Mouse (Mus musculus) midbrain, embryonic 16.5 days (tissue): ENCODE data around the gene Setd3. TPM values are rescaled to one million over a fixed set of nuclear protein-coding genes. Genes with fewer than 3 reads are reported as not detected.
"Not testable (repeated sequence)": the region's sequence is repeated elsewhere in the genome, so short reads cannot be mapped to it uniquely, and the experiment has no call there.

ENCODE experiments used
- ATAC-seq: fragments of 200-750 bp; cut with Nextera tagmentation; 2 replicates; pipeline ENCODE4 v1.8.0; 2017; ENCODE audit warnings: moderate TSS enrichment
- H3K27ac ChIP-seq: fragments of 300-500 bp; sonication (generic); 2 replicates; pipeline ENCODE4 v1.5.1; 2014; ENCODE audit warnings: mild to moderate bottlenecking, low read length, mixed read lengths
- H3K27me3 ChIP-seq: fragments of 300-500 bp; sonication (generic); 2 replicates; pipeline ENCODE4 v1.6.1; 2014; ENCODE audit warnings: low read depth, low read length, mixed read lengths; ENCODE audit not compliant: control insufficient read depth, insufficient read depth
- H3K36me3 ChIP-seq: fragments of 300-500 bp; sonication (generic); 2 replicates; pipeline ENCODE4 v1.6.1; 2014; ENCODE audit warnings: mild to moderate bottlenecking, low read length, moderate library complexity, mixed read lengths; ENCODE audit not compliant: control insufficient read depth, insufficient read depth
- H3K4me1 ChIP-seq: fragments of 300-500 bp; sonication (generic); 2 replicates; pipeline ENCODE4 v1.6.1; 2014; ENCODE audit warnings: mild to moderate bottlenecking, low read length, mixed read lengths; ENCODE audit not compliant: control insufficient read depth, insufficient read depth
- H3K4me2 ChIP-seq: fragments of 300-500 bp; sonication (generic); 2 replicates; pipeline ENCODE4 v1.6.1; 2014; ENCODE audit warnings: mild to moderate bottlenecking, low read length, mixed read lengths
- H3K4me3 ChIP-seq: fragments of 300-500 bp; sonication (generic); 2 replicates; pipeline ENCODE4 v1.5.1; 2014; ENCODE audit warnings: low read depth, mild to moderate bottlenecking, low read length, moderate library complexity, mixed read lengths
- H3K9ac ChIP-seq: fragments of 300-500 bp; sonication (generic); 2 replicates; pipeline ENCODE4 v1.6.1; 2014; ENCODE audit warnings: low read depth, low read length, mixed read lengths
- H3K9me3 ChIP-seq: fragments of 300-500 bp; sonication (generic); replicated peaks from 2 replicates; pipeline ENCODE4 v1.6.1; 2014; ENCODE audit warnings: mild to moderate bottlenecking, low read length, mixed read lengths; ENCODE audit not compliant: control insufficient read depth, poor library complexity, severe bottlenecking
- WGBS: fragments of 180-500 bp; shearing (Covaris S2); extraction: QIAGEN DNeasy Blood & Tissue Kit; methylation state at CpG from one replicate; pipeline ENCODE4 v1.1.7; 2014; 5-methylcytosine and 5-hydroxymethylcytosine counted together
- polyA plus RNA-seq: library from polyadenylated mRNA; unstranded; fragments of >200 nt; fragmentation: Nextera tagmentation; extraction: Ambion mirVana; gene quantifications from 2 replicates; pipeline ENCODE4 v1.2.1, GENCODE M21; 2015

Setd3 gene
- polyA plus RNA-seq, 1 experiment from 2014 or later: 97.2 TPM

GRCm38 (mm10) chr12:108118503-108118901 is 60.6 kb downstream of the Setd3 start:
- H3K27me3 ChIP-seq: no peaks in the 10 kb centered on the region
- H3K4me1 ChIP-seq: peaks cover 10% of the 10 kb centered on the region
- peak overlapping the region; percentile 44 for H3K4me2 ChIP-seq
- 36% methylated on average over 10 of the region's 10 CpGs for WGBS
- H3K4me3 ChIP-seq: no peak overlapping the region
- H3K27ac ChIP-seq: 0 out of 2 replicates have a peak overlapping the region, but pooled peaks have one; percentile 19
- no peak overlapping the region for H3K9ac ChIP-seq
- no peaks in the 10 kb centered on the region for H3K9me3 ChIP-seq
- peak; percentile 32; the same call in 1 of the 2 replicates for ATAC-seq
- H3K36me3 ChIP-seq: 0 out of 2 replicates have a peak, but pooled peaks cover 2% of the 10 kb centered on the region

DNA sequence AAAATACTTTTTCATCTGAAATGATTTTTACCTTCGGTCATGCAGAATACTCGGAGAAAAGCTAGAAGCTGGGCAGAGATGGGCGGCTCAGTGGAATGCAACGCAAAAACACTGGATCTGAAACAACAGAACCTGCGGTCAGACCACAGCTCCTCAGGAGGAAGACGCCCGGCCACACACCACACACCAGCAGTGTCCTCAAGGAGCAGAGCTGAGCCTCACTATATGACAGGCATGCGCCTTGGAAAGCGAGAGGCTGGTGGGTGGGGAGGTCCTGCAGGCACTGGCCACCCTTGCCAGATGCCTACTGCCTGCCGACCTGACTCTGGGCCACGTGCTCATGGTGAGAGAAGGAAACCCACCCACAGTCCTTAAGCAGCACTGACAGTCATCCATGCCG is 67.9 kb downstream of the Setd3 start:
- no peaks in the 10 kb centered on the region for H3K27me3 ChIP-seq
- WGBS: 89% methylated on average over 12 of the region's 12 CpGs
- H3K9ac ChIP-seq: no peak overlapping the region
- H3K4me2 ChIP-seq: no peak overlapping the region
- H3K27ac ChIP-seq: no peak overlapping the region
- H3K4me1 ChIP-seq: no peaks in the 10 kb centered on the region
- no peak overlapping the region for H3K4me3 ChIP-seq
- H3K9me3 ChIP-seq: no peaks in the 10 kb centered on the region
- H3K36me3 ChIP-seq: no peaks in the 10 kb centered on the region
- ATAC-seq: no peak

DNA sequence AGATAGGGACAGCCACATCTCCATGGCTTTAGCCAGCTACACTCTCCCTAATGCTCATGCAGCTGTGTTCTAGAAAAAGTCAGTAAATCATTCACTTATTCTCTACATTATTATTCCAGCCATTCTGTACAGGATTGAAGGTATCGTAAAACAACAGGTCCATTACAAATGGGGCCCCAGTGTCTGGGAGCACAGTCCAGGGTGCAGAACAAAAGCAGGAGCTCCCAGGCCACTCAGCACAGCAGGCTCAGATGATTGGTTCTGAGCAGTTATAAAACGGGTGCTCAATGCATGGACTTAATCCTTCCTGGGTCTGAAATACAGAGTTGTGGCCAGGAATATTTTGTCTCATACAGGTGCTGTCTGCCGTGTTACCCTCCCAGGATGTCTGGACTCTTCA is 68.4 kb downstream of the Setd3 start:
- Histone ChIP-seq H3K36me3 (no peaks in the 10 kb centered on the region), H3K27me3 (no peaks in the 10 kb centered on the region)

GRCm38 (mm10) chr12:108109732-108110131 is 69.4 kb downstream of the Setd3 start:
- Histone ChIP-seq H3K27me3 (no peaks in the 10 kb centered on the region), H3K4me1 (no peaks in the 10 kb centered on the region), H3K27ac (no peak overlapping the region), H3K4me3 (no peak overlapping the region), H3K36me3 (no peaks in the 10 kb centered on the region), H3K9ac (no peak overlapping the region), H3K4me2 (no peak overlapping the region), H3K9me3 (no peaks in the 10 kb centered on the region)
- WGBS: 84% methylated on average over 4 of the region's 4 CpGs
- no peak for ATAC-seq

More for the DNA sequence above, 68.4 kb downstream of the Setd3 start:
- Histone ChIP-seq H3K9me3 (no peaks in the 10 kb centered on the region), H3K4me1 (no peaks in the 10 kb centered on the region), H3K4me2 (no peak overlapping the region), H3K9ac (no peak overlapping the region), H3K27ac (no peak overlapping the region), H3K4me3 (no peak overlapping the region)
- ATAC-seq: no peak
- WGBS: 66% methylated on average over 3 of the region's 3 CpGs

GRCm38 (mm10) chr12:108108591-108108990 is 70.5 kb downstream of the Setd3 start:
- H3K4me1 ChIP-seq, H3K27me3 ChIP-seq, H3K36me3 ChIP-seq, H3K9ac ChIP-seq, H3K4me3 ChIP-seq, ATAC-seq, H3K4me2 ChIP-seq, H3K27ac ChIP-seq, H3K9me3 ChIP-seq: not testable (repeated sequence)
- WGBS: 80% methylated on average over 7 of the region's 7 CpGs

DNA sequence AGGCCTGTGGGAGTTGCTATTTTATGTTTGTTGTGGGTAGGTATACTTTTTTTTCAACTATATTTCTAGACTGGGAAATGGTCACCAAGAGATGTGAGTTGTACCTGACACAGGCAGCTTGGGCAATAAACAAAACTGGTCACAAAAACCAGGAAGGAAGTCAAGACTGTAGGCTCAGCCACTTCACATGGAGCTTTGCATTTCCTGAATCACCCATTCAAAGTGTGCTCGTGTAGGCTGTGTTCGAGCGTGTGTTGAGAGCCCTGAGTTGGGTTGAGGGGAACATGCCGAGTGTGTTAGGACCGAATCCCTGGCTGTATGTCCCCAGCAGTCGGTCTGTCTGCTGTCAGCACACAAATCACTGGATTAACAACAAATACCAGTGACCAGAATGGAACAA is 75.8 kb downstream of the Setd3 start:
- no peak overlapping the region for H3K27ac ChIP-seq
- ATAC-seq: no peak
- no peaks in the 10 kb centered on the region for H3K36me3 ChIP-seq
- H3K4me1 ChIP-seq: peaks cover 1% of the 10 kb centered on the region; the same call in 1 of the 2 replicates
- WGBS: 83% methylated on average over 6 of the region's 6 CpGs
- no peaks in the 10 kb centered on the region for H3K27me3 ChIP-seq
- H3K9ac ChIP-seq: no peak overlapping the region
- no peaks in the 10 kb centered on the region for H3K9me3 ChIP-seq
- no peak overlapping the region for H3K4me3 ChIP-seq
- H3K4me2 ChIP-seq: no peak overlapping the region

DNA sequence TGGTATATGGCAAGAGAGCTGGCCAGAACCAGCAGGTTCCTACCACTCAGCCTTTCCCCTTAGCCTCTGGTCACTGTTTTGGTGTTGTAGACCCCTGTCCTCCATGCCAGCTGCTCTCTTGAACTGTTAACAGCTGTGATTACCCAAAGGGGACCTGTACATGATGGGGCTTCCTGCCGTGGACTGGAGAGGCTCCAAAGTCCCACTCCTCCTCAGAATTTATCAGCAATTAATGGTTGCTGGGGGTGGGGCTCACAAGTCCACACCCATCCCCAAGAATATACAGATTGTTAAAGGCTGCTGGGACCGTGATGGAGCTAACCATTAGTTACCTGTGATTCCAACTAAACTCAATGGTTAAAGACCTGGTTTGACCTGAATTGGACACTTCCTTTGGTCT is 77.0 kb downstream of the Setd3 start:
- Histone ChIP-seq H3K9me3 (no peaks in the 10 kb centered on the region), H3K4me2 (no peak overlapping the region), H3K27me3 (no peaks in the 10 kb centered on the region), H3K36me3 (no peaks in the 10 kb centered on the region), H3K4me3 (no peak overlapping the region), H3K27ac (no peak overlapping the region), H3K9ac (no peak overlapping the region), H3K4me1 (peaks cover 2% of the 10 kb centered on the region; the same call in 1 of the 2 replicates)
- 83% methylated on average over 2 of the region's 2 CpGs for WGBS
- ATAC-seq: no peak

DNA sequence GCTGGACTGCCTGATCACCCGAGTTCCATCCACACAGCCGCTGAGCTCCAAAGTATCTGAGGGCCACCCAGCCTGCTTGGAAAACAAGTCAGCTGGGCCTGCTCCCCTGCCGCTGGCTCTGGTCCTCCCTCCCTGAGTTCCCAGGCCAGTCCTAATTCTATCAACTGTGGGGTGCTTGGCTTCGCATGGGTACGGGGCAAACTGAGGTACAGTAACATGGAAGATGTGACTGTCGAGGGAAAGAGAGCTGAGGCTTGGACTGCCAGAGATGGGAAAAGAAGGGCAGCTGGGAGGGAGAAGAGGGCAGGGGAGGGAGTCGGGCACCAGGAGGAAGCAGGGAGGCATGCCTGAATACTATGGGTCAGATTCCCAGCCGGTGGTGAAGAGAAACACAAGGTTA is 78.9 kb downstream of the Setd3 start:
- Histone ChIP-seq H3K27ac (no peak overlapping the region), H3K9me3 (no peaks in the 10 kb centered on the region), H3K36me3 (no peaks in the 10 kb centered on the region), H3K4me2 (no peak overlapping the region), H3K4me3 (no peak overlapping the region), H3K4me1 (peaks cover 2% of the 10 kb centered on the region; the same call in 1 of the 2 replicates), H3K9ac (no peak overlapping the region), H3K27me3 (no peaks in the 10 kb centered on the region)
- ATAC-seq: no peak
- WGBS: 82% methylated on average over 8 of the region's 8 CpGs

- H3K36me3 ChIP-seq: no peaks in the 10 kb centered on the region
- H3K27me3 ChIP-seq: no peaks in the 10 kb centered on the region
- H3K4me2 ChIP-seq: no peak overlapping the region
- 64% methylated on average over 18 of the region's 18 CpGs for WGBS
- no peak overlapping the region for H3K4me3 ChIP-seq
- ATAC-seq: no peak; the same call in 1 of the 2 replicates
- H3K9me3 ChIP-seq: no peaks in the 10 kb centered on the region
- H3K27ac ChIP-seq: no peak overlapping the region
- H3K9ac ChIP-seq: no peak overlapping the region
- peaks cover 2% of the 10 kb centered on the region; the same call in 1 of the 2 replicates for H3K4me1 ChIP-seq
Observed at GRCm38 (mm10) chr12:108098201-108098980, 80.7 kb downstream of the Setd3 start.
